Mouse (Mus musculus) forebrain, embryonic 11.5 days (tissue): ENCODE measurements around the gene Large1. TPM values are rescaled to one million over a fixed set of nuclear protein-coding genes. Genes with fewer than 3 reads are reported as not detected.
"Not testable (repeated sequence)": the region's sequence is repeated elsewhere in the genome, so short reads cannot be mapped to it uniquely, and the experiment has no call there.

Experiments
- ATAC-seq: fragments of 200-750 bp; cut with Nextera tagmentation; replicated peaks from 2 replicates; pipeline ENCODE4 v1.8.0; 2017; ENCODE audit warnings: moderate TSS enrichment; ENCODE audit not compliant: low FRiP score
- DNase-seq: peaks from one replicate; pipeline ENCODE4 v3.0.0-alpha.2; 2017; ENCODE audit warnings: low spot score
- H3K27ac ChIP-seq: fragments of 300-500 bp; sonication (generic); 2 replicates; pipeline ENCODE4 v1.5.1; 2014; ENCODE audit warnings: low read depth, low read length
- H3K27me3 ChIP-seq: fragments of 300-500 bp; sonication (generic); 2 replicates; pipeline ENCODE4 v1.6.1; 2014; ENCODE audit warnings: mild to moderate bottlenecking, low read length, mixed read lengths; ENCODE audit not compliant: control insufficient read depth, insufficient read depth
- H3K36me3 ChIP-seq: fragments of 300-500 bp; sonication (generic); 2 replicates; pipeline ENCODE4 v1.6.1; 2014; ENCODE audit warnings: mild to moderate bottlenecking, low read length, moderate library complexity, mixed read lengths; ENCODE audit not compliant: control insufficient read depth, insufficient read depth
- H3K4me1 ChIP-seq: fragments of 300-500 bp; sonication (generic); replicated peaks from 2 replicates; pipeline ENCODE4 v1.6.1; 2014; ENCODE audit warnings: low read length, mixed read lengths; ENCODE audit not compliant: control insufficient read depth, insufficient read depth
- H3K4me2 ChIP-seq: fragments of 300-500 bp; sonication (generic); 2 replicates; pipeline ENCODE4 v1.6.1; 2014; ENCODE audit warnings: low read depth, mild to moderate bottlenecking, low read length, moderate library complexity, mixed read lengths; ENCODE audit not compliant: severe bottlenecking
- H3K4me3 ChIP-seq: fragments of 300-500 bp; sonication (generic); 2 replicates; pipeline ENCODE4 v1.5.1; 2014; ENCODE audit warnings: low read depth, low read length
- H3K9ac ChIP-seq: fragments of 300-500 bp; sonication (generic); 2 replicates; pipeline ENCODE4 v1.6.1; 2014; ENCODE audit warnings: low read length
- H3K9me3 ChIP-seq: fragments of 300-500 bp; sonication (generic); 2 replicates; pipeline ENCODE4 v1.6.1; 2016; ENCODE audit warnings: low read length, mixed read lengths; ENCODE audit not compliant: control insufficient read depth
- WGBS: fragments of 180-500 bp; shearing (Covaris S2); extraction: QIAGEN DNeasy Blood & Tissue Kit; methylation state at CpG from one replicate; pipeline ENCODE4 v1.1.7; 2014; 5-methylcytosine and 5-hydroxymethylcytosine counted together
- polyA plus RNA-seq: library from polyadenylated mRNA; unstranded; fragments of >200 nt; fragmentation: Nextera tagmentation; extraction: Ambion mirVana; gene quantifications from 2 replicates; pipeline ENCODE4 v1.2.1, GENCODE M21; 2014

The Large1 gene
- polyA plus RNA-seq, 1 experiment from 2014 or later, result 9.4 TPM

DNA sequence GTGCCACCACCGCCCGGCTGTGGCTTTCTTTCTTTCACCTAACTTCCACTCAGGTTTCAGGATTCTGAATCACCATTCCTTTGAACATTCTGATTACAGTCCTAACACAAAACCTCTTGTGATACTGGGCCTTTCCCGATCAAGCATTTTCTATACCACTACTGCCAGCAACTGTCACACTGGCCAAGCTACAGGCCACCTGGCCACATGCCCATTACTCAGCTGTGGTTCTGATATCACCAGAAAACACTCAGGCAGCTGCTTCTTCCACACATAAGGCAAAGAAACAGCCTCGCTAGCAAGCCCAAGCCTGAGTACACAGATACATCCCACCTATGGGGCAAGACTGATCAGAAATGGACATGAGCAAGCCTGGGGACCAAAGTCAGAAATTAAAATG lies 71.3 kb downstream of the Large1 start:
- Histone ChIP-seq H3K27ac (no peak overlapping the region), H3K4me2 (no peak overlapping the region), H3K36me3 (no peaks in the 10 kb centered on the region), H3K4me3 (no peak overlapping the region), H3K27me3 (no peaks in the 10 kb centered on the region), H3K9me3 (no peaks in the 10 kb centered on the region), H3K4me1 (no peaks in the 10 kb centered on the region), H3K9ac (no peak overlapping the region)
- ATAC-seq (no peak), DNase-seq (no peak)
- 96% methylated on average over 4 of the region's 4 CpGs for WGBS

DNA sequence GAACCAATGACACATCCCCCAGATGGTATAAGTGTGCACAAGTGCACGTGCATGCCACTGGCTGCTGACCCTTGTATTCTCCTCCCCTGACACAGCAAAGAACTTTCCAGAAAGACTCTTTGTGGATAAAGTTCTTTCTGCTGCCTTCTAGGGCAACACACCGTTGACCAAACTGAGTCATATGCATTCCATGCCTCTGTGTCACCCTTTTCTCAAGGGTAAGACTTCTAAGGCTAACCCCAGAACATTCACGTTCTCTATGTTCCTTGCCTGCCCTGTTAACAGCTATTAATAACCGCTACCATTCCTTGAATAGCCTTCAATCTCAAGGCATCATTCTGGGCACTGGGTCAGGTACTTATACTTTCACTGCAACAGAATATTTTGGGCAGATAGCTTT lies 77.3 kb downstream of the Large1 start:
- no peak overlapping the region for H3K4me2 ChIP-seq
- no peak overlapping the region for H3K27ac ChIP-seq
- H3K27me3 ChIP-seq, result no peaks in the 10 kb centered on the region
- 90% methylated on average over 4 of the region's 4 CpGs for WGBS
- ATAC-seq (no peak), DNase-seq (no peak)
- no peaks in the 10 kb centered on the region for H3K36me3 ChIP-seq
- no peaks in the 10 kb centered on the region for H3K4me1 ChIP-seq
- no peaks in the 10 kb centered on the region for H3K9me3 ChIP-seq
- no peak overlapping the region for H3K9ac ChIP-seq
- H3K4me3 ChIP-seq, result no peak overlapping the region

DNA sequence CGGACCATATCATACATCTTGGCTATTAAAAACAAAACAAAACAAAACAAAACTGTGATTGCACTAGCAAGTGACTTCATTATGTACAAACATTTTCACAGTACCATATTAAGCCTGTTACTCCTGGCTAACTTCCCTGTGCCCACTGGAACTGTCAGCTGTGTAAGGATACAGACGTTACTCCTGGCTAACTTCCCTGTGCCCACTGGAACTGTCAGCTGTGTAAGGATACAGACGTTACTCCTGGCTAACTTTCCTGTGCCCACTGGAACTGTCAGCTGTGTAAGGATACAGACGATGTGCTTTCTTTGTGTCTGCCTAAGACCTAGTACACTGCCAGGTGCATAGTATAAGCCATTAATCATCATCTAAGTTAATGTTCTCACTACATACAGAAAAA lies 77.9 kb downstream of the Large1 start:
- WGBS, result 93% methylated on average over 4 of the region's 4 CpGs
- H3K4me1 ChIP-seq, result not testable (repeated sequence)

DNA sequence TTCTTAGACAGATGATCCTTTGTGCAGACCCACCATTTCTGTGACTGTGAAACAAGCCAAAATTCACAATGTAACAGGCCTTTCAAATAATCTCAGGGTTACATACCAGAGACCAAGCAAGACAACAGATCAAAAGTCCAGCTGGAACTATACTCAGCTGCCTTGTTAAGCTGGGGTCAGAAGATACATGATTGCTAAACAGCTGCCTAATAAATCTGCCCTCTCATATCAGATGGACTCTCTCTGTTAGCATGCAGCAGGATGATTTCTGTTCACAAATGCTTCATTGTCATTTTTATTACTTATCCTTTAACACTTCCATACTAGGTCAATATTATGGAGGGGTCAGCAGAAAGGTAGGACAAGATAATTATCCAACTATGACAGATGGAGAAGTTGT lies 80.2 kb downstream of the Large1 start:
- no peaks in the 10 kb centered on the region for H3K27me3 ChIP-seq
- DNase-seq (no peak), ATAC-seq (no peak)
- H3K27ac ChIP-seq, result no peak overlapping the region
- H3K9ac ChIP-seq, result no peak overlapping the region
- no peaks in the 10 kb centered on the region; the same call in 1 of the 2 replicates for H3K9me3 ChIP-seq
- no peaks in the 10 kb centered on the region for H3K4me1 ChIP-seq
- H3K36me3 ChIP-seq, result no peaks in the 10 kb centered on the region
- no peak overlapping the region for H3K4me2 ChIP-seq
- no peak overlapping the region for H3K4me3 ChIP-seq

More for the DNA sequence above, 77.9 kb downstream of the Large1 start:
- not testable (repeated sequence) for H3K4me2 ChIP-seq, H3K27me3 ChIP-seq, DNase-seq, H3K36me3 ChIP-seq, H3K27ac ChIP-seq, ATAC-seq, H3K4me3 ChIP-seq, H3K9me3 ChIP-seq, H3K9ac ChIP-seq

DNA sequence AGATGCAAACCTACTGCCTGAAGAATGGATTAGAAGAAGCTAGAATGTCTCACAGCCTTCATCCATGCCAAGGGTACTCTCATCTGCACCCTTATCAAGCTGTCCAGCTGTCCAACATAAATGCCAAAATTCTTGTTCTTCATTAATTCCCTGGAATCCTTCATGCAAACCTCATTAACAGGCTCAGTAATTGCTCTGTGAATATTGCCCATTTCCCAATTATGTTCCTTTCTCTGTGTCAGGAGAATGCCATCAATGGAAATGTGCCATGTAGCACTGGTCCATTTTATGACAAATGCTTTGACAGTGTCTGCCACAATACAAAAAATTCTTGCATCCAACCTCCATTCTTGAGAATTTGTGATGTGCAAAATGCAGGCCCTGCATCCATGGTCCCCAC lies 82.3 kb downstream of the Large1 start:
- H3K27ac ChIP-seq, result no peak overlapping the region
- ATAC-seq, result no peak

DNA sequence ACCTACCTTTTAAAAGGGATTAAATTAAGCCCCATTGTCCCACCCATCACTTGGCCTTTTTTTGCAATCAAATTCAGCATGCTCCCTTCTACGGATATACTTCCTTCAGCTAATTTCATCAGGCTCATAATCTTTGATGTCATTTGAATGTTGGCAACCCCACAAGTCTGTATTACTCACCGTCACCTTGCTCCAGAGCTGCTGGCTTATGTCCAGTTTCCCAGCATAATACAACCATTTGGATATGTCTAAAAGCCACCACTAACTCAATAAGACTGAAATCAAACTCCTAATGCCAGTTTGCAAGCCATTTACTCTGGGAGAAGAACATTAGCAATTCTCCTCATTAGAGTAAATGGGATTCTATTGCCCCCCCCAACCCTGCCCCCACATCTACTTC lies 95.4 kb downstream of the Large1 start:
- ATAC-seq, result no peak
- H3K4me2 ChIP-seq, result no peak overlapping the region
- H3K27me3 ChIP-seq, result no peaks in the 10 kb centered on the region
- no peak for DNase-seq
- H3K4me3 ChIP-seq, result no peak overlapping the region
- H3K27ac ChIP-seq, result no peak overlapping the region
- WGBS, result 92% methylated on average over 2 of the region's 2 CpGs
- H3K9ac ChIP-seq, result no peak overlapping the region
- no peaks in the 10 kb centered on the region for H3K36me3 ChIP-seq
- no peaks in the 10 kb centered on the region; the same call in 1 of the 2 replicates for H3K9me3 ChIP-seq
- H3K4me1 ChIP-seq, result no peaks in the 10 kb centered on the region

More for the DNA sequence above, 82.3 kb downstream of the Large1 start:
- DNase-seq, result no peak
- no peak overlapping the region for H3K4me2 ChIP-seq
- no peaks in the 10 kb centered on the region for H3K27me3 ChIP-seq
- H3K9me3 ChIP-seq, result no peaks in the 10 kb centered on the region; the same call in 1 of the 2 replicates
- no peak overlapping the region for H3K9ac ChIP-seq
- H3K36me3 ChIP-seq, result no peaks in the 10 kb centered on the region
- H3K4me1 ChIP-seq, result no peaks in the 10 kb centered on the region
- H3K4me3 ChIP-seq, result no peak overlapping the region

DNA sequence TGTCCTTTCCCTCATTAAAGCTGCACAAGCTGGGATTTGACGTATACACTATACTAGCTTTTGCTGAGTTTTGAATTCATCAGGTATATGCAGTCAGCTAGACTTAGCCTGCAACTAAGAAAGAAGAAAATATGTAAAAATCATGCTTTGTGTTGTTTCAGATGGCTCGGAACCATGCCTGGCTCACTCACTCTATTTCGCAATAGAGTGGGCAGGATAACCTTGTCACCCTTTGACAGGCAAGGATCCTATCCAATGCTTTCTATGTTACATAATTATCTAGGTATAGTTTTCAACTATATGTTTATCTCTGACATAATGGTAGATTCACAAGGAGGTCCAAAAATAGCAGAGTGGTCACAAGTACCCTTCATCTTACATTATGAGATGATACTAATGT lies 109.2 kb downstream of the Large1 start:
- peaks cover 6% of the 10 kb centered on the region; the same call in 1 of the 2 replicates for H3K9me3 ChIP-seq
- no peak for DNase-seq
- H3K27me3 ChIP-seq, result no peaks in the 10 kb centered on the region
- H3K27ac ChIP-seq, result no peak overlapping the region
- WGBS, result 95% methylated on average over 3 of the region's 3 CpGs
- no peaks in the 10 kb centered on the region for H3K4me1 ChIP-seq
- no peak overlapping the region for H3K9ac ChIP-seq
- no peaks in the 10 kb centered on the region for H3K36me3 ChIP-seq
- no peak overlapping the region for H3K4me3 ChIP-seq
- no peak overlapping the region for H3K4me2 ChIP-seq
- no peak for ATAC-seq

DNA sequence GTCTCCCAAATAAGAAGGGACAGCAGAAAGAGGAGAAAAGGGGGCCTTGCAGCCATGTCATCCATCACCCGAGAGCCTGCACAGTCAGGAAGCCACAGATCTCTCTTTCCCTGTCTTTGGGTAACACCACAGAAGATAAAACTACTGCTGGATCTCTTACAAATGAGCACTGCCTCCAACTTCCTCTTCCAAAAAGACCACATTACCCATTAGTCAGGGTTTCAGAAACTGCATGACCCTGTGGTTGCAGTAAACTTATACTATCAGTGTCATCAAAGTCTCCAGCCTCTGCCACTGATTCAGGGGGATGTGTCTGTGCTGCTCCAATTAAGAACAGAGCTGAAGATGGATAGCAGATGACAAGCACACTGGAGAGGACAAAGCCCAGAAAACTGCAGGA lies 111.3 kb downstream of the Large1 start:
- WGBS, result 100% methylated on average over 1 of the region's 1 CpGs
- DNase-seq (no peak), ATAC-seq (no peak)
- Histone ChIP-seq H3K4me3 (no peak overlapping the region), H3K9ac (no peak overlapping the region), H3K4me2 (no peak overlapping the region), H3K9me3 (peaks cover 6% of the 10 kb centered on the region; the same call in 1 of the 2 replicates), H3K27ac (no peak overlapping the region), H3K27me3 (no peaks in the 10 kb centered on the region), H3K4me1 (no peaks in the 10 kb centered on the region), H3K36me3 (no peaks in the 10 kb centered on the region)

DNA sequence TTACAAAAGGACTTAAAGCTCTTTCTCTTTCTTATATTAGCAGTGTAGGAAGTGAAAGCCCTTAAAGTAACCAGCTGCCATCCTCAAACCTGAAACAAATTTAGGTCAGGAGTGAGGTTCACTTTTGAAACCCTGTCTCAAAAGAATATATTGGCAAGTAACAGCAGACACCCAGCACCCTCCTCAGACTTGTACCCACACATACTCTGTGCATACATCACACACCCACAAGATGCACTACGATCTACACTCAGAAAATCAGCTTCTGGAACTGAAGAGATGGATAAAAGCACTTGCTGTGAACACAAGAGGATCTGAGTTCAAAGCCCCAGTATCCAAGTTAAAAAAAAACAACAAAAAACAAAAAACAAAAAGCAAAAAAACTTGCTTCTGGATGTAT lies 119.1 kb downstream of the Large1 start:
- Histone ChIP-seq H3K9me3 (no peaks in the 10 kb centered on the region), H3K36me3 (no peaks in the 10 kb centered on the region), H3K9ac (no peak overlapping the region)

More for the DNA sequence above, 119.1 kb downstream of the Large1 start:
- Histone ChIP-seq H3K4me1 (no peaks in the 10 kb centered on the region), H3K4me3 (no peak overlapping the region), H3K4me2 (no peak overlapping the region), H3K27ac (no peak overlapping the region), H3K27me3 (no peaks in the 10 kb centered on the region)
- 92% methylated on average over 1 of the region's 1 CpGs for WGBS
- no peak for ATAC-seq
- DNase-seq, result no peak
